Mouse (Mus musculus) intestine, postnatal 0 days (tissue): ENCODE data around the gene Jag1. TPM values are rescaled to one million over a fixed set of nuclear protein-coding genes. Genes with fewer than 3 reads are reported as not detected.

Experiments used
- ATAC-seq: fragments of 200-750 bp; cut with Nextera tagmentation; 2 replicates; pipeline ENCODE4 v1.8.0; 2017; ENCODE audit warnings: mild to moderate bottlenecking, moderate TSS enrichment, moderate library complexity
- H3K27ac ChIP-seq: fragments of 300-500 bp; sonication (generic); 2 replicates; pipeline ENCODE4 v1.5.1; 2014; ENCODE audit warnings: mild to moderate bottlenecking, low read depth, low read length, moderate library complexity
- H3K27me3 ChIP-seq: fragments of 300-500 bp; sonication (generic); replicated peaks from 2 replicates; pipeline ENCODE4 v1.6.1; 2014; ENCODE audit warnings: low read length, mixed read lengths; ENCODE audit not compliant: control insufficient read depth, insufficient read depth
- H3K36me3 ChIP-seq: fragments of 300-500 bp; sonication (generic); 2 replicates; pipeline ENCODE4 v1.6.1; 2014; ENCODE audit warnings: mild to moderate bottlenecking, moderate library complexity; ENCODE audit not compliant: control insufficient read depth, insufficient read depth
- H3K4me1 ChIP-seq: fragments of 300-500 bp; sonication (generic); replicated peaks from 2 replicates; pipeline ENCODE4 v1.6.1; 2014; ENCODE audit warnings: antibody characterized with exemption, low read length, mixed read lengths; ENCODE audit not compliant: control insufficient read depth, insufficient read depth
- H3K4me2 ChIP-seq: fragments of 300-500 bp; sonication (generic); replicated peaks from 2 replicates; pipeline ENCODE4 v1.6.1; 2014; ENCODE audit warnings: low read depth, mild to moderate bottlenecking, moderate library complexity
- H3K4me3 ChIP-seq: fragments of 300-500 bp; sonication (generic); 2 replicates; pipeline ENCODE4 v1.5.1; 2014; ENCODE audit warnings: low read depth, low read length
- H3K9ac ChIP-seq: fragments of 300-500 bp; sonication (generic); 2 replicates; pipeline ENCODE4 v1.6.1; 2014; ENCODE audit warnings: mild to moderate bottlenecking, low read depth, low read length
- H3K9me3 ChIP-seq: fragments of 300-500 bp; sonication (generic); 2 replicates; pipeline ENCODE4 v1.6.1; 2016; ENCODE audit warnings: mixed run types; ENCODE audit not compliant: control insufficient read depth
- CTCF ChIP-seq: sonication (generic); IDR thresholded peaks from 2 replicates; pipeline ENCODE4 v1.5.1; 2016; ENCODE audit warnings: low read depth, mild to moderate bottlenecking, control low read depth, antibody characterized with exemption, moderate library complexity
- WGBS: fragments of 180-500 bp; shearing (Covaris S2); extraction: QIAGEN DNeasy Blood & Tissue Kit; methylation state at CpG from one replicate; pipeline ENCODE4 v1.1.7; 2014; 5-methylcytosine and 5-hydroxymethylcytosine counted together
- polyA plus RNA-seq: library from polyadenylated mRNA; unstranded; fragments of >200 nt; fragmentation: Nextera tagmentation; extraction: Ambion mirVana; gene quantifications from 2 replicates; pipeline ENCODE4 v1.2.1, GENCODE M21; 2015

Jag1 gene
- polyA plus RNA-seq, 1 experiment from 2014 or later = 6.0 TPM

- H3K27me3 ChIP-seq = no peaks in the 10 kb centered on the region
- no peak for ATAC-seq
- no peaks in the 10 kb centered on the region for H3K4me1 ChIP-seq
- no peaks in the 10 kb centered on the region for H3K36me3 ChIP-seq
- no peak overlapping the region for H3K9ac ChIP-seq
- H3K4me3 ChIP-seq = no peak overlapping the region
- no peak overlapping the region for H3K4me2 ChIP-seq
- TF ChIP-seq CTCF = no peak
- no peak overlapping the region for H3K27ac ChIP-seq
- 69% methylated on average over 16 of the region's 16 CpGs for WGBS
- no peaks in the 10 kb centered on the region for H3K9me3 ChIP-seq
Measured at GRCm38 (mm10) chr2:137073473-137074312, 42.8 kb downstream of the Jag1 start.

GRCm38 (mm10) chr2:137067479-137068110 is 48.8 kb downstream of the Jag1 start:
- Histone ChIP-seq H3K36me3 (no peaks in the 10 kb centered on the region), H3K9ac (no peak overlapping the region), H3K27me3 (no peaks in the 10 kb centered on the region), H3K4me3 (no peak overlapping the region), H3K4me2 (no peak overlapping the region), H3K4me1 (no peaks in the 10 kb centered on the region), H3K27ac (no peak overlapping the region), H3K9me3 (no peaks in the 10 kb centered on the region)
- WGBS = 77% methylated on average over 10 of the region's 10 CpGs
- no peak for TF ChIP-seq CTCF
- no peak for ATAC-seq

- TF ChIP-seq CTCF = no peak
- no peak for ATAC-seq
- H3K4me2 ChIP-seq = no peak overlapping the region
- no peak overlapping the region for H3K27ac ChIP-seq
- H3K9me3 ChIP-seq = no peaks in the 10 kb centered on the region
- H3K27me3 ChIP-seq = no peaks in the 10 kb centered on the region
- no peaks in the 10 kb centered on the region for H3K36me3 ChIP-seq
- WGBS = 76% methylated on average over 3 of the region's 3 CpGs
- no peak overlapping the region for H3K4me3 ChIP-seq
- H3K4me1 ChIP-seq = no peaks in the 10 kb centered on the region
- H3K9ac ChIP-seq = no peak overlapping the region
Measured at GRCm38 (mm10) chr2:137064513-137064912, 51.9 kb downstream of the Jag1 start.

GRCm38 (mm10) chr2:137063829-137064228 is 52.6 kb downstream of the Jag1 start:
- WGBS = 95% methylated on average over 1 of the region's 1 CpGs
- Histone ChIP-seq H3K9me3 (no peaks in the 10 kb centered on the region), H3K36me3 (no peaks in the 10 kb centered on the region), H3K4me2 (no peak overlapping the region), H3K4me1 (no peaks in the 10 kb centered on the region), H3K4me3 (no peak overlapping the region), H3K9ac (no peak overlapping the region), H3K27me3 (no peaks in the 10 kb centered on the region), H3K27ac (no peak overlapping the region)
- ATAC-seq = no peak
- TF ChIP-seq CTCF = no peak

GRCm38 (mm10) chr2:137049906-137050305 is 66.5 kb downstream of the Jag1 start:
- Histone ChIP-seq H3K4me1 (no peaks in the 10 kb centered on the region), H3K4me3 (no peak overlapping the region), H3K4me2 (no peak overlapping the region), H3K9ac (no peak overlapping the region), H3K9me3 (no peaks in the 10 kb centered on the region), H3K36me3 (no peaks in the 10 kb centered on the region), H3K27me3 (no peaks in the 10 kb centered on the region), H3K27ac (no peak overlapping the region)
- WGBS = 68% methylated on average over 1 of the region's 1 CpGs
- no peak for ATAC-seq
- TF ChIP-seq CTCF = no peak

- Histone ChIP-seq H3K4me1 (no peaks in the 10 kb centered on the region), H3K27me3 (no peaks in the 10 kb centered on the region), H3K4me3 (no peak overlapping the region), H3K4me2 (no peak overlapping the region), H3K36me3 (no peaks in the 10 kb centered on the region), H3K9ac (no peak overlapping the region), H3K27ac (no peak overlapping the region), H3K9me3 (no peaks in the 10 kb centered on the region)
- no peak for ATAC-seq
- TF ChIP-seq CTCF = no peak
- 72% methylated on average over 2 of the region's 2 CpGs for WGBS
Measured at GRCm38 (mm10) chr2:137049367-137049766, 67.1 kb downstream of the Jag1 start.
